Mouse (Mus musculus): Measurements from ENCODE around the gene Msl1.

Gene Msl1

DNA sequence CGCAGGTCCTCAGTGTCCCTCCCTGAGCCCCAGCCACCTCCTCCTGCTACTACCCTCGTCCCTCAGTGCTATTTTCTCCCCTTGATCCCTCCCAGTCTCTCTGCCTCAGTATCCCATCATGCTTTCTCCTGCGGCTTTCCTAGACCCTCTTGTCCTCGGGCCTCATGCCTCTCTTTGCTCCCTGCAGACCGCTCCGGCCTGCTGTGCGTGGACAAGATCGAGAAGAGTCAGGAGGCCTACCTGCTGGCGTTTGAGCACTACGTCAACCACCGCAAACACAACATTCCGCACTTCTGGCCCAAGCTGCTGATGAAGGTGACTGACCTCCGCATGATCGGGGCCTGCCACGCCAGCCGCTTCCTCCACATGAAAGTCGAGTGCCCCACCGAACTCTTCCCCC is 31.2 kb upstream of the Msl1 start:
- peak; percentile 30 for DNase-seq (ENCODE audit: low read depth, low spot score)

DNA sequence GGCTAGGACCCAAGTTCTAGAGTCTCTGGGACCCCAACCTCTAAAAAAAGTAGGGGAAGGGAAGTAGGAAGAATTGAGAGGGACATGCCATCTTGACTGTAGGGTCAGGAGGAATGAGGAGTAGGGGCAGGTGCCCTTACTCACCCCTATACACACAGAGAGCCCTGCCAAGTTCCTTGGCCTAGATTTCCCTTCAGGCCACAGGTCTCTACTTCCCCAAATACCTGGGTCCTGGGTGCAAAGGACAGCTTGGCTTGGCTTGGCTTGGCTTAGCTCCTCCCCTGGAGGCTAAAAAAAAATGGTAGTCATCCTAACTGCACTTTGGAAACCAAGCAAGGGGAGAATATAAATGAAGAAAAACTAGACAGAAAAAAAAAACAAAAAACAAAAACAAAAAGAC is 30.6 kb upstream of the Msl1 start:
- no peak for DNase-seq (ENCODE audit: low read depth, low spot score)

DNA sequence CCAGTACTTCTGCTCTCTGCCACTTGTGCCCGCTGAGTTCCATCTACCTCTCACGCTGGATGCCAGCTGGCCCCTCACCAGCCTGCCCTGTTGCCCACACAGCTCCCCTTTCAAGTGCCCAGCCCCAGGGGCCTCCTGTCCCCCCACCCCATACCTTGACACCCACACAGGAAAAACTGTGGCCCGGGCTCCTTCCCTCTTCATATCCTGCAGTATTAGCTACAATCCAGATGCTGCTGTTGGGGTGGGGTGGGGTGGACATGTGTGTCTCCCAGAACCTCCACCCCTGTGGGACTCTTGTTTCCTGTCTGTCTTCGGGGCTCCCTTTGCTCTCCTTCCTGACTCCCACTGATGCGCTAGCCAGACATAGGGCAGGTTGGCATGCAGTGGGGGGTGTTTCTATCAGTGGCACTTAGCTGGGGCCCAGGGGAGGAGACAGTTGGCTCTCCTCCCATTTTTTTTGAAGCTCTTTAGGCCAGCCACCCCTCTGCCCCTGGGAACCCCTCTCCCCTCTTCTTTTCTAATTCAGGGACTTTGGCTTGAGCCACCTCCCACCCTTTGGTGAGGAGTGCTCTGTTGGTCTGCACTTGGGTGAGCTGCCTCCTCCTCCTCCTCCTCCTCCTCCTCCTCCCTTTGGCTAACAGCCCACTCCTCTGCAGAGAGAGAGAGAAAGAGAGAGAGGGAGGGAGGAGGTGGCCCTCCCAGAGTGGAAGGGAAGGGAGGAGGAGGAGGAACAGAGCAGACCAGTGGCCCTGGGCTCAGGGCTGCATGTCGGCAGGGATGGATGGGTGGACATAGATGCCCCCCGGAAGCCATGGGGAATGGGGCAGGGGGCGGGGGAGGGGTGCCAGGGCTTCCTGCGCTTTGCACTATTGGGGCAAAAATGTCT is 29.7 kb upstream of the Msl1 start:
- DNase-seq (ENCODE audit: low read depth, low spot score), result no peak

DNA sequence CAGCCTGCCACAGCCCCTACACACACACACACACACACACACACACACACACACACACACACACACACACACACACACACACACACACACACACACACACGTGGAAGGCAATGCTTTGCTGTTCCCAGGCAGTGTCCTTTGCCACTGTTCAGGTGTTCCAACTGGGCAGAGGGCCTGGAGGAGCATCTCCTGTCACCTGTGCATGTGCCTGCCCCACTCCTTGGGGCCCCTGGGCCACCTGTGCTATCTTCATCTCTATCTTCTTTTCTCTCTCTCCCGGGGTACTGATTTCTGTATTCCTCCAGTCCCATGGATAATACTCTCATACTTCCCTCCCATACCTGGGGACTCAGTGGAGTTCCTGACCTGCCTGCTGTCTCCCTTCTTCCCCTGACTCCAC is 29.0 kb upstream of the Msl1 start:
- DNase-seq (ENCODE audit: low read depth, low spot score), result no peak

DNA sequence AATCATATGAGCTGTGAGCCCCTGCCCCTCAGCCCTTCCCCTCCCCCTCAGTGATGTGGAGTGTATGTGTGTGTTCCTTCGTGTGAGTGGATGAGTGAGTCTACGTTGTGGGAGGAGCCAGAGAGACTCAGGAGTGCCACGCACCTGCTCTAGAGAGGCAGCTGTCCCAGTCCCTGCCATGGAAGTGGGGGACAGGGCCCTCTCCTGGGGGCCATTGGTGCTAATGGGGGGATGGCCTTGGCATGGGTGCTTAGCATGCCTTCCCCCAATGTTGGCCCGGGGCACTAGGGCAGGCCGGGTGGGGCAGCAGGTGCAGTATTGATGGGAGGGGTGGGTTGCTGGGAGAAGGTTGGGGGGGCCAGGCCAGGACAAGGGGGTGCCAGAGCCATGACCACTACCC is 28.5 kb upstream of the Msl1 start:
- DNase-seq (ENCODE audit: low read depth, low spot score), result no peak

DNA sequence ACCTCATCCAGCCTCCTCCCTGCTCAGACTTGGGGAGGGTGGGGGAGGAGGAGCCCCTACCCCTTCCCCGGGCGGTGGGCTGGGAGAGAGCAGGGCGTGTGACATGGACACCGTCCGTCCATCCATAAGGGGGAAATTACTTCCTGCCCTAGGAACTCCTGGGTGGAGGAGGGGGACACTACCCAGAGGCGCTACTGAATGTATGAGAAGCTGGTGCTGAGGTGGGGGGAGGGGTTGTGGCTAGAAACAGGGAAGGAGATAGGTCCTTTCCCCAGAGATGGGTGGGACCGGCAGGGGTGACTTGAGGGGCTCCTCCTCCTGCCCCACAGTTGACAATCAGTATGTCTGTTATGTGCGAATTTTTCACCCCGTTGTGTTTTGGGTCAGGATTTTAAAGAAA is 28.0 kb upstream of the Msl1 start:
- DNase-seq (ENCODE audit: low read depth, low spot score), result peak; percentile 54

DNA sequence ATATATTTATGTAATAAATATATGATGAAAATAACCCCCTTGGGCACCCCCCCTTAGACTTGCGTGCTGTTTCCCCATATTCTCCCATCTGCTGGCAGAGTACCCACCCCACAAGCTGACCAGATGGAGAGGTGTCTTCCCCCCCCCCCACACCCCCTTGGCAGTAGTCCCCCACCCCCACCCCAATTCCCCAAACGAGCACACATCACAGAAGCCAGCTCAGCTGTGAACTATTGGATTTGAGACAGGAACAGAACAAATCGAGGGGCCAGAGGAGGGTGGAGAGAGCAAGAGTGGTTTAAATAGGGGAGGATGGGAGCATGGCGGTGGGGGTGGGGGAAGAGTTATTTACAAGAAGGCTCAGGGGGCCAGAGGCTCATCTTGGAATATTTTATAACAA is 27.6 kb upstream of the Msl1 start:
- DNase-seq (ENCODE audit: low read depth, low spot score), result no peak

DNA sequence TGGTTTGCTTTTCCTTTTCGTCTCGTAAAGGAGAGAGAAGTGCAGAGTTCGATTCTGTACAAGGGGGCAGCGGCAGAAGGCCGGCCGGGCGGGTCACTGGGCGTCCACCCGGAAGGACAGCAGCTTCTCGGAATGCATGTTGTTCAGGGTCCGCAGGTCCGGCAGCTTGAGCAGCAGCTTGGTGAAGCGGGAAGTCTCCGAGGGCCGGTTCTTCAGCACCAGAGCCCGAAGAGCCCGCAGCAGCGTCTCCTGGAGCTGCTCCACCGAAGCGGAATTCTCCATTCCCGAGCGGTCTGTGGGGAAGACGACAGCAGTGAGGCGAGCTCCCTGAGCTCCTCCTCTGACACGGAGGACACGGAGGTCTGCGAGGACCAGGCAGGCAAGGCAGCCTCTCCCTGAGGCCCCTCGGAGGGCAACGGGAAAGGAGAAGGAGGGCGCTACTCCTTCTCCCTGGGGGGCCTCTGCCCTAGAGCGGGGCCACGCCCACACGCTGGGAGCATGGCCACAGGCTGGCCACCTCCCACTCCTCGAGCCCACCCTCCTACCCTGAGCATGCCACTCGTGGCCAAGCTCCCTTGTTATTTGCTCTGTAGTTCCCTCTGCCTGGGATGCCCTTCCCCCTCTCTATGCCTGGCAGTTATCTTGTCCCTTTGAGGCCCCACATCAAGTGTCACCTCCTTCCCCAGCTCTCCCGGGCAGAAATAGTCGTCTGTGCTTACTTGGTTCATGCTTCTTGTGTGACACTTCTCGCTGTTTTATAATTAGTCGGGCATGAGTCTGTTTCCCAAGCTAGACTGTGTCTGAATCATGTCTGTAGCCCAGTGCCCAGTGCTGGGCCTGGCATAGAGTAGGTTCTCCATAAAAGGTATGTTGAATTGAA is 26.9 kb upstream of the Msl1 start:
- DNase-seq (ENCODE audit: low read depth, low spot score), result no peak

DNA sequence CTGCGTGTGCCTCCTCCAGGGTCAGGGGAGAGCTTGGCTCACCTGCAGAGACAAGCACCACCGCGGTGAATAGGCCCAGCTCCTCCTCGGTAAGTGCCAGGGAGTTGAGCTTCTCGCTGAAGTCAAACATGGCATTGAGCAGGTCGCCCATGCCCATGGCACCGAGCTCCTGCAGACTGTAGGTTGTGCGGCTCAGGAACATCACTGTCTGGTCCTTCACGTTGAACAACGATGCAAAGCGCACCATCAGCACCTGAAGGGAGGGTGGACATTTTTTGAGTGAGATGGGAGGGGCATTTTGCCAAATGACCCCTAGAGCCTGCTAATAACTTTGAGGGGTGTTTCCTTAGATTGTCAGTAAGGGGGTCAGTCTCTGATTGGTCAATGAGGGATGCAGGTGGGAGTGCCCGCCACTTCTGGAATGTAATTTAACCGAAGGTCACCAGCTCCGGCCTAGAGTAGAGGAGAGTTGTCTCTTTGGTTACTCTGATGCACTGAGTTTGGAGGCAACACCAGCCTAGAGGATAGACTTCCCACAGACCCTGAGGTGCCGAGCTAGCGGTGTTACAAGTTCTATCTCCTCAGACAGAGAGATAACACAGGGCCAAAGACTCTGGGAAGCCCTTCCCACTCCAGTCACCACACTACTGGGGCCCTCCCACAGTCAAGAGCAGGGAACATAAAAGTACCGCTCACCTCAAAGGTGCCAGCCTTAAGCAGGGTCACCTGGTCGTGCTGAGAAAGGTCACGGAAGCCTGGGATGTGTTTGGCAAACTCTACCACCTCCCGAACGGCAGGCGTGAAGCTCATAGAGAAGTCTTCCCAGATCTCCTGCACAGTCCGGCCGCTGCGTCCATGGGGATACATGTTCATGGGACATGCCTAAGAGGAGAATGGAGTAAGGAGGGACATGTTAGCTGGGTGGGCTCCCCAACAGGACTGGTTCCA is 26.0 kb upstream of the Msl1 start:
- no peak for DNase-seq (ENCODE audit: low read depth, low spot score)

DNA sequence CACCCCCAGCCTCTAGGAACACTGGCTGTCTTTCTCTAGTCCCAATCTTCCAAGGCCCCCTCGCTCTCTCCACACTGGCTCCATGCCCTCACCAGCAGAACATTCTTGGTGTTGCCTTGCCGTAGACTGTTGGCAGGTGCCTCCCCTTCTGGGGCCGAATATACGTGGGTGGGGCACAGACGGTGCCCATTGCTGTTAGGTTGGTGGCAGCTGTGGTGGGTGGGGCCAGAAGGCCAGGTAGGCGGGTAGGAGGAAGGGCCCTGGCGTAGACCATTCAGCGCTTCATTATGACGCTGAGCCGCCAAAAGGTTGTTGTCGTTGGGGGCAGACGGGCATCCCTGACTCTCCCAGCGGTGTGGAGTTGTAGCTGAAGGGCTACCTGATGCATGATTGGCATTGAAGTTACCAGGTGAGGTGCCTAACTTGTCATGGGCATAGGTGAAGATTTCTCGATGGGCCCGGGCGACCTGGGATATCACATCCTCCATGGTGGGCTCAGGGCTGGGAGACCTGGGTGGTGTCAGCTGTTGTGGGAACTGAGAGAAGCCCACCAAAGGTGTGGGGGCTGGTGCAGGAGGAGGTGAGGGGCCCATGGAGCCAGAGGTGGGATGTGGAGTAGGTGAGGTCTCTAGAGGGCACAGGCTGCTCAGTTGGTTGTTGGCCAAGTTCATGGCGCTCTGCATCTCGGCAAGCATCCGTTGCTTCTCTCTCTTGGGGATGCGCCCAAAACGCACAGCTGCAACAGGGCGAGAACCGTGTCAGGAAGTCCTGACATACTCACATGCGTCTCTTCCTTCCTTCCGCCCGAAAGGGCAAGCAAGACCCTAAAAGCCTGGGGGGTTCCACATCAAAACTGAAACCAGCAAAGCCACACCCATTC is 25.0 kb upstream of the Msl1 start:
- no peak for DNase-seq (ENCODE audit: low read depth, low spot score)

DNA sequence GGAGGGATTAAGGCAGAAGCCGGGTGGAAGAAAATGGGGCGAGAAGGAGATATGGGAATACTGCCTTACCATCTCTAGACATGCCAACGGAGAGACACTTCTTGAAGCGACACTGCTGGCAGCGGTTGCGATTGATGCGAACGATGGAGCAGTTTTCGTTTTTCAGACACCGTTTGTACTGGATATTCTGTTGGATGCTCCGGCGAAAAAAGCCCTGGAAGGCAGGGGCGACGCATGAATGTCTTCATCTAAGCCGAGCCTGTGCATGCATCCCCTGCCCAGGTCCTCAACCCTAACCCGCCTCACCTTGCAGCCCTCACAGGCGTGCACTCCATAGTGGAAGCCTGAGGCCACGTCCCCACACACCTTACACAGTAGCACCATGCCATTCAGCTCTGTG is 24.2 kb upstream of the Msl1 start:
- DNase-seq (ENCODE audit: low read depth, low spot score), result no peak

DNA sequence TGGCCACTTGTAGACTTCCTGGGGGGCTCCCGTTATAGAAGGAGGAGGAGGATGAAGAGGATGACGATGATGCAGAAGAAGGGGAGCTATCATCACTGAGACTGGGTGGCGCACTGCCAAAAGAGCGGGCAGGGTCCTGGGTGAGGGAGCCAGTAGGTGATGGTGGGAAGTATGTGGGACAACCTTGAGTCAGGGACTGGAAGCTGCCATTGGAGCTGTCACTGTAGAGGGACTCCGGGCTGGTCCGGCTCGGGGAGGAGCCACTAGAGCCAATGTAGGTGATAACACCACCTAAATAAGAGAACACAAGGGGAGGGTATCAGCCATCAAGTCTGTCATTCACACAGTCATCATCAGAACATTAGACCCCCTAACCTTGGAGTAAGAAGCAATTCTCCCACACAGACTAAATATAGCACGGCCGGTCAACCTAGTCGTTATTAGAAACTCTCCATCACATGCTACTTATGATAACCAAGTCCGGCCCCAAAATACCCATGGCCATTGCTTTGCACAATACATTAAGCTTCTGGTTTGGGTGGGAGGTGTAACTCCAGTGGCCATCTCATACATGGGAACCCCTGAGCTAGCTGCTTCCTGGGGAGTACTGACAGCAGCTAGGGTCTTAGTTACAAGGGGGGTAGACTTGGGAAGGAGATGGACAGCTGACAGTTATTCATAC is 23.3 kb upstream of the Msl1 start:
- DNase-seq (ENCODE audit: low read depth, low spot score), result no peak

DNA sequence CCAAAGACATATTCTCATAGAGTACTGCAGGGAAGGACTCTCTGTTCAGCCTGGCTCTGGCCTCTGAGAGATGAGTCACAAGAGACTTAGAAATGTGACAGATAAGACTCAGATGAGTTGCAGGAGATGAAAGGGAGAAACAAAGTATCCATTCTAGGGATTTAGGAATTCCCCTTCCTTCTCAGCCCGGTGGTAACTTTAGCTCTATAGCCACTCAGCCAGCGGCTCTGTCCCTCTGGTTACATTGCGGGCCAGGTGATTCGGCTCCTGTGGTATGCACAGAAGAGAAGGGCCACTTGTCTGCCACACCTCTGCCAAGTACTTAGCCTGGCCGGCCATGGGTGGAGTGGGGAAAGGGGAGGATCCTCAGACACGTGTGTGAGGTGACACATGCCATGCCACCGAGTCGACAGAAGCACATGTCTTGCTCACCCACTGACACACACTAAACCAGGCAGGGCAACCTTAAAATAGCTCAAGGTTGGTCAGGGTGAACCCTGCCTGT is 22.6 kb upstream of the Msl1 start:
- no peak for DNase-seq (ENCODE audit: low read depth, low spot score)

DNA sequence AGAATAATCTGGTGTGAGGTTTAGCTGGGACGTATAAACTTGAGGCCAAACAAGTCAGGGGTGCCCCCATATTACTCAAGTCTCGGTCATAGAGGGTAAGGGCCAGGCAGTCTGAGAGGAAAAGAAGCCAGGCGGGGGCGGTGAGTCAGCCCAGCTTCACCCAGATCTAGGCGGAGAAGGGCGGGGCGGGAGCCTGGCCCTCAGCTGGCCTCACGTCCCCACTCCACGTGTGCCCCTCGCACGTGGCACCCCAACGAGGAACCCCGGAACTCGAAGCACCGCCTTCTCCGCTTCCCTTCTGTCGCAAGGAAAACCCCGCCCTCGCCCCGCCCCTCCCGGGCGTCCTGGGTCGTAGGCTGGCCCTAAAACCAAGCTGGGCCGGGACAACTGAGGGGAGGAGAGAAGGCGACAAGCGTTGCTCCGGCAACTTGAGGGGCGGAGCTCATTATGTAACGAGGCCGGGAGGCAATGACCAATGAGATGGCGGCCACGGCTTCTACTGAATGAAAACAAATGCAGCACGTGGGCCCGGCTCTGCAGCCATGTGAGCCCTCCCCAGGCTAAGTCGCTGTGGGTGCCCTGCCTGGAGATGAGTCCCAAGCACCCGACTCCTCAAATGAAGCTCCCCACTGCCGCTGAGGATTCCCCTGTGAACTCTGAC is 21.6 kb upstream of the Msl1 start:
- peak; percentile 99 for DNase-seq (ENCODE audit: low read depth, low spot score)

DNA sequence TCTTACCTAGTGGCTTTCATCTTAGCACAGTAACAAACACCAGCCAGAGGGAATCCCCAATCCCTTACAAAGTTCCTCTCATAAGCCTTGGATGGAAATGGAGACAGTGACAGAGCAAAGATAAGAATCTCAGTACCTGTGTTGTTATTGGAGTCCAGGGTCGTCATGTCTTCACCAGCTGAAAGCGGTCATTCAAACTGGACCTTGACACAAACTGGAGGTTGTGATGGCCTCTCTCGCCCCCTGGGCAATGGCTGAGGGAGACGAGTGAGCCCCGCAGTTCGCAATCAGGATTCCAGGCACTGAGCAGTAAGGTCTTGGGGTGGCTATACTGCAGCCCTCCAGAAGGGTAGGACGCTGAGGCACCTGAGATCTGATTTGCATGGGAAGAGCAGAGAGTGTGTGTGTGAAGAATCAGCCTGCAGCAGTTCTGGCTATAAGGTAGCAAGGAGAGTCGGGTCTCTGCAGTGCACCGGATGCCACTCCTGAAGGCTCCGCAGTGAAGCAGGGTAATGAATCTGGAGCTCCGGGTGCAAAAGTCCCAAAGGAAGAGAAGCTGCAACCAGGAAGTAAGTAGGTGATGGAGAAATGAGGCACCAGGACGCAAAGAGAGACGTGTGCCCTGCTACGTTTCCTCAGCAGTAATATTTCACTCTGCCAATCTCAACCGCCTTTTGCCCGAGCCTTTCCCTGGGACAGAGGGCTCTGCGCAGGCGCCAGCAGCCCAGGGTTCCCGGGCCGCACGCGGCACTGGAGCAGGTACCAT is 20.6 kb upstream of the Msl1 start, which contains the start of gene Nr1d1:
Gene Nr1d1, minus strand, starts transcription at position 752 of the 766 bp plus-strand sequence.
- DNase-seq (ENCODE audit: low read depth, low spot score), result no peak

DNA sequence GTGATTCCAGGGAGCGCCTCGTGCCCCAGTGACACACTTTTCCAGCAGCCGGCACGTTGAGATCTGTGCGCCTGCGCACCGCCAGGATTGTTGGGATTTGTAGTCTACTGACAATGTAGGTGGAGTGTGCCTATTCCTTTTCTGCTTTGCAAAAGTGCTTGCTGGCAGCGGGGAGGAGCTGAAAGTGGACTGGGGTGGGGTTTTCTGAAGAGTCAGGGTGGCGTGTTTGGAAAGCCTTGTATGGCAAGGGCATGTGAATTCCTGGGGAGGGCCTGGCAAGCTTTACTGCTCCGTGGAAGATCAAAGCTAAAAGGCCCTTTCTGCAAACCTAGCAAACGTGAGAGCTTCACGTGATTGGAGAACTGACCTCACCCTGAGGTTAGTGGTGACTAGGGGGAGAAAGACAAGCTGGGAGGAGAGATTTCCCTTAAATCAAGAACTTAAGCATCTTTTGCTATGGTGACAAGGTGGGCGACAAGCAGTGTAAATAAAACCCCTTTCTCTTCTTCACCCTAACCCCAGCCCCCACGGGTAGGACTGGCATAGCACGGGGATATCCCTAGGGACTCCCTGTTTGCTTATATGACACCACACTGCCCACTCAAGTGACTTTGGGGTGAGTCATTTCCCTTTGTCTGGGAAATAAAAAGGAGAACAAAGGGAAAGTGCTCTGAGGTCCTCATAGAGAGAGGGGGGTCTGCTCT is 19.8 kb upstream of the Msl1 start:
- DNase-seq (ENCODE audit: low read depth, low spot score), result peak; percentile 99

DNA sequence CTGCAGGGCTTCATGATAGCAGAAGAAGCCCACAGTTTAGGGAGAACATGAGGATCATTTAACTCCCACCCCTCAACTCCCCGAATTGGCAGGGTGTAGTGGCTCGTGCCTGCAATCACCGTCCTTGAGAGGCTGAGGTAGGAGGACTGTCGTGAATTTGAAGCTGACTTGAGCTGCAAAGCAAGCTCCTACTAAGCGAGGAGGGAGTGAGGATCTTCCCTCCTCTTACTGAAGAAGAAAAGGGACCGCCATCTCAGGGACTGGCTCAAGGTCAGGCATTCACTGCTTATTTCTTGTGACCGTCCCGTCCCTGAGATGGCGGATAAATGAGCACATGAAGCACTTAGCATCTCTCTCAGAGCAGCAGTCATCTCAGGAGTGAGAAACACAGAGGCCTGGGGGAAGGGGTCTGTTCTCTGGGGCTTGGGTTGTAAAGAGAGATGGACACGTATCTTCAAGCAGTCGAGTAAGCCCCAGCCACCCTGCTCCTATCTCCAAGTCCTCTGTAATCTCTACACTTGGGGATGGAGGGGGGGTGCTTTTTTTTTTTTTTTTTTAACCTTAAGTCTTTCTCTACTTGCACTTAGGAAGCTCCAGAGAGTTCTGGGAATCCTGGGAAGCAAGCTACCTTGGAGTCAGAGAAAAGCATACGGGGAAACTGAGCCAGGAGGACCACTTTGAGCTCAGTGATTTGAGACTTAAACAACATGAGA is 19.1 kb upstream of the Msl1 start:
- DNase-seq (ENCODE audit: low read depth, low spot score), result peak; percentile 44

Measured in ZHBTc4 (cell line).